Mouse (Mus musculus): ENCODE measurements around the gene Uqcrq. TPM values are rescaled to one million over a fixed set of nuclear protein-coding genes. Genes with fewer than 3 reads are reported as not detected.
"Not testable (repeated sequence)": the region's sequence is repeated elsewhere in the genome, so short reads cannot be mapped to it uniquely, and the experiment has no call there.

Gene Uqcrq
- polyA plus RNA-seq, 1 experiment from 2014 or later = 1,424 TPM

GRCm38 (mm10) chr11:53433057-53433456, 2.4 kb upstream of the Uqcrq start:
- WGBS = 27% methylated on average over 6 of the region's 6 CpGs
- H3K27ac ChIP-seq (replicated peaks in 1 of 2; ENCODE audit: control insufficient read depth in 1 of 2, insufficient read depth in 1 of 2, low read depth in 2 of 2, low read length in 2 of 2) = no peak overlapping the region
- no peaks in the 10 kb centered on the region for H3K27me3 ChIP-seq (ENCODE audit: control insufficient read depth, insufficient read depth, low read length)
- H3K36me3 ChIP-seq (ENCODE audit: control insufficient read depth, insufficient read depth, low read length) = peaks cover 10% of the 10 kb centered on the region
- peaks cover 2 to 14% of the 10 kb centered on the region in 2 experiments for H3K4me1 ChIP-seq (ENCODE audit: control insufficient read depth in 2 of 2, insufficient read depth in 2 of 2, low read length in 2 of 2)
- no peak overlapping the region for H3K4me3 ChIP-seq (ENCODE audit: control insufficient read depth in 1 of 2, insufficient read depth in 1 of 2, low read depth in 1 of 2, low read length in 2 of 2)
- no peaks in the 10 kb centered on the region for H3K9me3 ChIP-seq (ENCODE audit: control insufficient read depth, low read length)
- no peak for ATAC-seq (ENCODE audit: insufficient number of reproducible peaks, insufficient read depth, low FRiP score, low read depth)
- H3K9ac ChIP-seq (ENCODE audit: low read length) = no peak overlapping the region
- H3K4me2 ChIP-seq (ENCODE audit: low read length) = no peak overlapping the region

GRCm38 (mm10) chr11:53431347-53432056, 871 bp upstream of the Uqcrq start:
- 0 out of 2 replicates have a peak, but pooled peaks have one; percentile 2 for ATAC-seq (ENCODE audit: insufficient number of reproducible peaks, insufficient read depth, low FRiP score, low read depth)
- no peaks in the 10 kb centered on the region for H3K27me3 ChIP-seq (ENCODE audit: control insufficient read depth, insufficient read depth, low read length)
- H3K4me2 ChIP-seq (ENCODE audit: low read length) = peak overlapping the region; percentile 69
- peaks cover 15% of the 10 kb centered on the region for H3K36me3 ChIP-seq (ENCODE audit: control insufficient read depth, insufficient read depth, low read length)
- H3K4me1 ChIP-seq (ENCODE audit: control insufficient read depth in 2 of 2, insufficient read depth in 2 of 2, low read length in 2 of 2) = peaks cover 5 to 17% of the 10 kb centered on the region in 2 experiments
- H3K27ac ChIP-seq (replicated peaks in 1 of 2; ENCODE audit: control insufficient read depth in 1 of 2, insufficient read depth in 1 of 2, low read depth in 2 of 2, low read length in 2 of 2) = peak overlapping the region; percentile 67 to 90
- H3K4me3 ChIP-seq (ENCODE audit: control insufficient read depth in 1 of 2, insufficient read depth in 1 of 2, low read depth in 1 of 2, low read length in 2 of 2) = peak overlapping the region; percentile 74 to 83
- 14% methylated on average over 9 of the region's 9 CpGs for WGBS
- no peaks in the 10 kb centered on the region for H3K9me3 ChIP-seq (ENCODE audit: control insufficient read depth, low read length)
- peak overlapping the region; percentile 58 for H3K9ac ChIP-seq (ENCODE audit: low read length)

DNA sequence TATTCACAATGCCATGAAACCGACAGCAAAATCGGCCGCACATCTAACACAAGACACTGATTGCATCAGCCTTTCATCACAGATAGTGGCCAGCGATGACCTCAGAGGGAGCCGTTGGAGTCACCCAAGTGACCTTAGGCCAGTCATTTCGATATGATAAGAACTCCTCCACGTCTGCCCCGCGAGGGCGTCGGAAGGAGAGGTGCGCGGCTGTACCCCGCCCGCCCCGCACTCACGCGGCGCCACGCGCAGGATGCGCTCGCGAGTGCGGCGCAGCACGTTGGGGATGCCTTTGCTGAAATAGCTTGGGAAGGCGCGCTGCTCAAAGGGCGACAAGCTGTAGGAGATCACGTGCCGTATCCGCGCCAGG, 346 bp downstream of the Uqcrq start:
- peak overlapping the region; percentile 87 for H3K4me2 ChIP-seq (ENCODE audit: low read length)
- peak overlapping the region; percentile 89 to 90 for H3K27ac ChIP-seq (replicated peaks in 1 of 2; ENCODE audit: control insufficient read depth in 1 of 2, insufficient read depth in 1 of 2, low read depth in 2 of 2, low read length in 2 of 2)
- peaks cover 15% of the 10 kb centered on the region for H3K36me3 ChIP-seq (ENCODE audit: control insufficient read depth, insufficient read depth, low read length)
- H3K4me3 ChIP-seq (ENCODE audit: control insufficient read depth in 1 of 2, insufficient read depth in 1 of 2, low read depth in 1 of 2, low read length in 2 of 2) = peak overlapping the region; percentile 74 to 83
- peak overlapping the region; percentile 87 for H3K9ac ChIP-seq (ENCODE audit: low read length)
- peaks cover 5 to 28% of the 10 kb centered on the region in 2 experiments for H3K4me1 ChIP-seq (ENCODE audit: control insufficient read depth in 2 of 2, insufficient read depth in 2 of 2, low read length in 2 of 2)
- peak; percentile 23 for ATAC-seq (ENCODE audit: insufficient number of reproducible peaks, insufficient read depth, low FRiP score, low read depth)
- H3K27me3 ChIP-seq (ENCODE audit: control insufficient read depth, insufficient read depth, low read length) = no peaks in the 10 kb centered on the region
- WGBS = 0% methylated on average over 34 of the region's 34 CpGs
- no peaks in the 10 kb centered on the region for H3K9me3 ChIP-seq (ENCODE audit: control insufficient read depth, low read length)

DNA sequence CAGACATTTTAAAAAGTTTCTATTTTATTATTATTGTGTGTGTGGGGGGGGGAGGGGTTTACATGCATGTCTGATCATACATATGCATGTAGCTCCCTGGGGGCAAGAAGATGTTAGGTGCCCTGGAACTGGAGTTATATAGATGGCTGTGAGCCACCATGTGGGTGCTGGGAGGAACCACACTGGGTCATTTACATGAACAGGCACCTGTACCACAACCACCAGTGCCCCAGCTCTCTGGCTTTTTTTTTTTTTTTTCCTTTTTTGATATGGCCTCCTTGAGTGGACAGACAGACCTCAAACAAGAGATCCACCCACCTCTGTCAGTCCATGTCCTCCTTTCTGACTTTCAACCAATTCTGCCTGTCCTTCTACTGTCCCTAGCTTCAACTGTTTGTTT, 1.4 kb downstream of the Uqcrq start:
- no peaks in the 10 kb centered on the region for H3K9me3 ChIP-seq (ENCODE audit: control insufficient read depth, low read length)
- no peaks in the 10 kb centered on the region for H3K27me3 ChIP-seq (ENCODE audit: control insufficient read depth, insufficient read depth, low read length)
- peak overlapping the region; percentile 87; the same call in 1 of the 2 replicates for H3K9ac ChIP-seq (ENCODE audit: low read length)
- H3K36me3 ChIP-seq (ENCODE audit: control insufficient read depth, insufficient read depth, low read length) = peaks cover 15% of the 10 kb centered on the region
- peak overlapping the region; percentile 87 for H3K4me2 ChIP-seq (ENCODE audit: low read length)
- peak overlapping the region in 1 of 2 experiments; percentile 74; a peak in 1 of 4 replicates for H3K4me3 ChIP-seq (ENCODE audit: control insufficient read depth in 1 of 2, insufficient read depth in 1 of 2, low read depth in 1 of 2, low read length in 2 of 2)
- H3K4me1 ChIP-seq (ENCODE audit: control insufficient read depth in 2 of 2, insufficient read depth in 2 of 2, low read length in 2 of 2) = peaks cover 7 to 31% of the 10 kb centered on the region in 2 experiments
- no peak overlapping the region for H3K27ac ChIP-seq (replicated peaks in 1 of 2; ENCODE audit: control insufficient read depth in 1 of 2, insufficient read depth in 1 of 2, low read depth in 2 of 2, low read length in 2 of 2)
- ATAC-seq (ENCODE audit: insufficient number of reproducible peaks, insufficient read depth, low FRiP score, low read depth) = no peak

DNA sequence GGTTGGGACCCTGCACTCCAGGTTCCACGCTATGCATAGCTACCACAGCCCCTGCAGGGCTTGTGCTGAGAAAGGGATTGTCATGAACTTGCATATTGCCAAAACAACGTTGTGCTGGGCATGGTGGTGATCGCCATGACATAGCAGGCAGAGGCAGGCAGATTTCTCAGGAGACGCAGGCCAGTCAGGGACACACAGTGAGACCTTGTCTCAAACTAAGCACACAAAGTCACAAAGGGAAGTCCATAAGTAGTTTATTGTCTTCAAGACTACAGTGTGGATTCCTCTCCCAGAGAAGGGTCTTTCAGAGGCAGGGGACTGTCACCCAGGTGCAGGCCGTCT, 1.9 kb downstream of the Uqcrq start:
- no peaks in the 10 kb centered on the region for H3K27me3 ChIP-seq (ENCODE audit: control insufficient read depth, insufficient read depth, low read length)
- peaks cover 7 to 31% of the 10 kb centered on the region in 2 experiments for H3K4me1 ChIP-seq (ENCODE audit: control insufficient read depth in 2 of 2, insufficient read depth in 2 of 2, low read length in 2 of 2)
- H3K9me3 ChIP-seq (ENCODE audit: control insufficient read depth, low read length) = no peaks in the 10 kb centered on the region
- no peak overlapping the region for H3K27ac ChIP-seq (replicated peaks in 1 of 2; ENCODE audit: control insufficient read depth in 1 of 2, insufficient read depth in 1 of 2, low read depth in 2 of 2, low read length in 2 of 2)
- ATAC-seq (ENCODE audit: insufficient number of reproducible peaks, insufficient read depth, low FRiP score, low read depth) = no peak
- no peak overlapping the region for H3K4me3 ChIP-seq (ENCODE audit: control insufficient read depth in 1 of 2, insufficient read depth in 1 of 2, low read depth in 1 of 2, low read length in 2 of 2)
- no peak overlapping the region for H3K4me2 ChIP-seq (ENCODE audit: low read length)
- 96% methylated on average over 5 of the region's 5 CpGs for WGBS
- peaks cover 15% of the 10 kb centered on the region for H3K36me3 ChIP-seq (ENCODE audit: control insufficient read depth, insufficient read depth, low read length)
- H3K9ac ChIP-seq (ENCODE audit: low read length) = no peak overlapping the region

- Histone ChIP-seq H3K9ac (ENCODE audit: low read length) (no peak overlapping the region), H3K4me1 (ENCODE audit: control insufficient read depth in 2 of 2, insufficient read depth in 2 of 2, low read length in 2 of 2) (peaks cover 7 to 31% of the 10 kb centered on the region in 2 experiments), H3K27ac (replicated peaks in 1 of 2; ENCODE audit: control insufficient read depth in 1 of 2, insufficient read depth in 1 of 2, low read depth in 2 of 2, low read length in 2 of 2) (no peak overlapping the region), H3K4me3 (ENCODE audit: control insufficient read depth in 1 of 2, insufficient read depth in 1 of 2, low read depth in 1 of 2, low read length in 2 of 2) (no peak overlapping the region), H3K9me3 (ENCODE audit: control insufficient read depth, low read length) (no peaks in the 10 kb centered on the region), H3K4me2 (ENCODE audit: low read length) (no peak overlapping the region), H3K36me3 (ENCODE audit: control insufficient read depth, insufficient read depth, low read length) (peaks cover 15% of the 10 kb centered on the region), H3K27me3 (ENCODE audit: control insufficient read depth, insufficient read depth, low read length) (no peaks in the 10 kb centered on the region)
- 93% methylated on average over 3 of the region's 3 CpGs for WGBS
- ATAC-seq (ENCODE audit: insufficient number of reproducible peaks, insufficient read depth, low FRiP score, low read depth) = no peak
Observed at GRCm38 (mm10) chr11:53427993-53428715, 2.5 kb downstream of the Uqcrq start.

- Histone ChIP-seq H3K4me1 (ENCODE audit: control insufficient read depth in 2 of 2, insufficient read depth in 2 of 2, low read length in 2 of 2) (peaks cover 7 to 31% of the 10 kb centered on the region in 2 experiments), H3K36me3 (ENCODE audit: control insufficient read depth, insufficient read depth, low read length) (peaks cover 20% of the 10 kb centered on the region), H3K27ac (replicated peaks in 1 of 2; ENCODE audit: control insufficient read depth in 1 of 2, insufficient read depth in 1 of 2, low read depth in 2 of 2, low read length in 2 of 2) (peak overlapping the region; percentile 4 to 37; a peak in 1 of 4 replicates)
- 34% methylated on average over 3 of the region's 3 CpGs for WGBS
- not testable (repeated sequence) for H3K9me3 ChIP-seq (ENCODE audit: control insufficient read depth, low read length); H3K27me3 ChIP-seq (ENCODE audit: control insufficient read depth, insufficient read depth, low read length); H3K4me3 ChIP-seq (ENCODE audit: control insufficient read depth in 1 of 2, insufficient read depth in 1 of 2, low read depth in 1 of 2, low read length in 2 of 2); H3K9ac ChIP-seq (ENCODE audit: low read length); ATAC-seq (ENCODE audit: insufficient number of reproducible peaks, insufficient read depth, low FRiP score, low read depth); H3K4me2 ChIP-seq (ENCODE audit: low read length)
Observed at GRCm38 (mm10) chr11:53426914-53427313, 3.7 kb downstream of the Uqcrq start.
